Mouse (Mus musculus) embryonic fibroblast, embryonic 13.5 days (primary cell): ENCODE results near the gene Capza2.

Experiments used
- CTCF ChIP-seq: IDR thresholded peaks from 2 replicates; pipeline ENCODE4 v1.5.1; 2011; ENCODE audit warnings: mild to moderate bottlenecking, control low read depth, low read length, moderate library complexity, borderline replicate concordance; ENCODE audit not compliant: insufficient read depth
- POLR2A ChIP-seq: IDR thresholded peaks from 2 replicates; pipeline ENCODE4 v1.6.1; 2011; ENCODE audit warnings: low read depth, mild to moderate bottlenecking, control low read depth, low read length, moderate library complexity

DNA sequence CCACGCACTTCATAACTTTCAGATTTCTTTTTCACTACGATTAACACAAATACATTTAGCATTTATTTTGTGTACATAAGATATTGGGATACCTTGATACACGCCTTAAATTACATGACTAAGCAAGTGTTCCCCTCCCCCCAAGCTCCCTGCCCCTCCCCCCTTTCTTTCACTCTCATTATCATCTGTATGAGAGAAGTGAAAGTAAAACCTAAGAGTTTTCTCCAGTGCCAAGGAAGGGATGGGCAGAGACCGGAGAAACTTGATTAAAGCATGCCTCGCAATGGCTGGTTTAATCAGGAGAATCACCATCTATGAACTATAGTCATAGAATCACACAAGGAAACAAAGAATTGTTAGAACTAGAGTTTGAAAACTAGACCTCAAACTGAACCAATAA lies 6.3 kb upstream of the Capza2 start:
- TF ChIP-seq CTCF (no peak), POLR2A (no peak)
